Mouse (Mus musculus) B cell, adult 2 months (primary cell): Measurements from ENCODE around the gene Pou2f3.

Experiments
- DNase-seq, 2 experiments: peaks; one replicate each; pipeline ENCODE4 v3.0.0; 2022

The Pou2f3 gene

GRCm38 (mm10) chr9:43106426-43107186 is 103.6 kb downstream of the Pou2f3 start:
- DNase-seq = peak; percentile 43 to 47

- DNase-seq = peak; percentile 66 to 68
Observed at GRCm38 (mm10) chr9:43105664-43106361, 104.4 kb downstream of the Pou2f3 start.

GRCm38 (mm10) chr9:43104873-43105663 is 105.1 kb downstream of the Pou2f3 start:
- DNase-seq = peak; percentile 28 to 34

- DNase-seq = no peak
Observed at GRCm38 (mm10) chr9:43104526-43104872, 105.7 kb downstream of the Pou2f3 start.

- no peak for DNase-seq
Observed at GRCm38 (mm10) chr9:43103675-43104299, 106.4 kb downstream of the Pou2f3 start.

- DNase-seq = no peak
Observed at GRCm38 (mm10) chr9:43102931-43103330, 107.2 kb downstream of the Pou2f3 start.

- no peak for DNase-seq
Observed at GRCm38 (mm10) chr9:43101936-43102595, 108.1 kb downstream of the Pou2f3 start.

- DNase-seq = no peak
Observed at GRCm38 (mm10) chr9:43098922-43099321, 111.2 kb downstream of the Pou2f3 start.

- DNase-seq = no peak
Observed at GRCm38 (mm10) chr9:43097801-43098557, 112.2 kb downstream of the Pou2f3 start.

GRCm38 (mm10) chr9:43096337-43096736 is 113.8 kb downstream of the Pou2f3 start:
- DNase-seq = peak; percentile 37 to 53

GRCm38 (mm10) chr9:43094828-43095227 is 115.3 kb downstream of the Pou2f3 start:
- DNase-seq = no peak

GRCm38 (mm10) chr9:43093803-43094202 is 116.4 kb downstream of the Pou2f3 start:
- no peak for DNase-seq

- DNase-seq = no peak
Observed at GRCm38 (mm10) chr9:43085686-43086285, 124.4 kb downstream of the Pou2f3 start.

GRCm38 (mm10) chr9:43084496-43085362 is 125.4 kb downstream of the Pou2f3 start:
- no peak for DNase-seq

- DNase-seq = no peak
Observed at GRCm38 (mm10) chr9:43083441-43084055, 126.6 kb downstream of the Pou2f3 start.

GRCm38 (mm10) chr9:43078711-43079110 is 131.5 kb downstream of the Pou2f3 start:
- no peak for DNase-seq

GRCm38 (mm10) chr9:43076163-43076562 is 134.0 kb downstream of the Pou2f3 start:
- no peak for DNase-seq

- no peak for DNase-seq
Observed at GRCm38 (mm10) chr9:43074611-43075010, 135.6 kb downstream of the Pou2f3 start.
